Mouse (Mus musculus) cerebral cortex, adult 2 months (tissue): ENCODE results near the gene Lenep.

Experiments used
- WGBS: fragments of 180-500 bp; shearing (Covaris S2); methylation state at CpG from one replicate; pipeline ENCODE4 v1.1.7; 2018; 5-methylcytosine and 5-hydroxymethylcytosine counted together

The Lenep gene

DNA sequence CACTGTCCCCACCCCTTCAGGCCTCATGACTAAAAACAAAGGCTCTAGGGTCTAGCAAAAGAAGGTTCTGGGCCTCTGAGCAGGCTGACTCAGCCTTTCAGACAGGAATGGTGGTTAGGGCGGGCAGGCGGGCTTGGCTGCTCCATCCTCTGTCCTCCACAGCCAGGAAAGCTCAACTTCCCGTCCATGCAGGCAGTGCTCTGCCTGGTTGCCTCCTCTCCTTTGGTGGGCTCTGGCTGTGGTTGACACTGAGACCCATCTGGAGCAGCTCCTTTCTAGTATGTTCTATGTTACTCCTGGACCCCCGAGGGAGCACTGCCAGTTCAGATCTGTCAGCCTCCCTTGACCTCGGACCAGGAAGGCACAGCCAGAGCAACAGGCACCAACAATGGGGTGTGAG lies at the start of gene Lenep:
TSS of gene Lenep (minus strand) at position 101 of the 400 bp plus-strand sequence.
- 82% methylated on average over 5 of the region's 5 CpGs for WGBS

DNA sequence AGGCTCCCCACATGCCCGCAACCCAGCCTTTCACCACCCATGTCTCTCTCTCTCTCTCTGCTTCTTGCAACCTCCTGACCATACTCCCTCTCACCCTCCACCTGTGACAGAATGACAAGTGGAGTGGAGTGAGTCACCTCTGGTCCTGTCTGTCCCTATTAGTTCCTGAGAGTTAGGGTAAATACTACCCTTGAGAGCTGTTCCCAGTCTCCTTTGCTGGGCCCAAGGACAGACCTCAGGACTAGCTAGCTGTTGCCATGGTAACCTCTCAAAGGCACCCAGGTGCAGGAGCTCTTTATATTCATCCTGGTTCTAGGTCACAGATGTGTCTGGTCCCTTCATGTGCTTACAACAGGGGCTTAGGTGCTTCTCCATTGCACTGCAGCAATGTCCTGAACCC lies 49.3 kb upstream of the Lenep start:
- 90% methylated on average over 1 of the region's 1 CpGs for WGBS

DNA sequence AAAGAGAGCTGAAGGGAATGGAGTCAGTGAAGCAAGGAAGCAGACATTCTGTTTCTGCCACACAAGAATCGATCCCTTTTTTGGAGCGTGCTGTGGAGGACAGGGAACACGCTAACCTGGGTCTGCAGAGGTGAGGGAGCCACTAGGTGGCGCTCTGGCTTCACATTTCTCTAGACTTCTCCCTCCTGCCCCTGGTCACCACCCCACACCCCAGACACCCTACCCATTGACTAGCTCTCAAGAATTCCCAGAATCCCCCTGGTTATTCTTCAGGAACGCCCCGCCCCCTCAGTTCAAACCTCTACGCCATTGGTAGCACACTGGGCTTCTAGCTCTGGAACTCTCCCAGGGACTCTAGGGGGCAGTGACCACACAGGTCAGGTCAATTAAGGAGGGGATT lies 46.9 kb upstream of the Lenep start:
- 34% methylated on average over 7 of the region's 7 CpGs for WGBS

DNA sequence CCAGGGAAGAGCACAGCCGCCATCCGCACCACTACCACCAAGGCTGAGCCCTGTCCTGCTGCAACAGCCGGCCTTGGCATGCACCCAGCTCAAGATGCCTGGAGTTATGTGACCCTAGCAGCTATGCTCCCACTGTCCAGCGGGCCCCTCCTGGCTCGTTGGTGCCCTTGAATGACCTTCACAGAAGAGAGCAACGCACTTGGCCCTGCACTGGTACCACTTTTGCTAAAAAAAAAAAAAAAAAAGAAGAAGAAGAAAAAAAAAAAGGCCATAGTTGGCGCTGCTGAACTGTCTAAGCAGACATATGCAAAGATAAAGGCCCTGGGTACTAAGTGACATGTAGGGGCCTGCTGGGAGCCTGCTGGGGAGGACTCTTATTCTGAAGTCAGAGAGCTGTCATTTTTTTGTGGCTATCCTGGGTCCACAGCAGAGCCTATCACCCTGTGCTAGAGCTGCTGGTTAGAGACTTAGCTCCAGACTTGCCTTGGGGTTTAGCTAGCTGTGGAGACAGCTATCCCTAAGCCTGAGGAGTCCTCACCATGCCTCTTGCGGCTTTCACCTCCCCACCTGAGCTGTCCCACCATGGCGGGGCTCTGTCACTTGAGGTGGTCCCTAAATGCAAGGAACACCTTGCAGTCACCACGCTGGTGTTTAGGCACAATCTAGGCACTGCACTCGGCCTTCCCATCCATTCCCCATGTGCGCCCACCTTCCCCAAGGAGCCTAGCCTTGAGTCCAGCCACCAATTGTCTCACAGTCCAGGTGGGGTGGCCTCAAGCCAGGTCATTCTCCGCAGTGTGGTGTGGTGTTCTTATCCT lies 46.3 kb upstream of the Lenep start:
- WGBS = 67% methylated on average over 13 of the region's 13 CpGs

DNA sequence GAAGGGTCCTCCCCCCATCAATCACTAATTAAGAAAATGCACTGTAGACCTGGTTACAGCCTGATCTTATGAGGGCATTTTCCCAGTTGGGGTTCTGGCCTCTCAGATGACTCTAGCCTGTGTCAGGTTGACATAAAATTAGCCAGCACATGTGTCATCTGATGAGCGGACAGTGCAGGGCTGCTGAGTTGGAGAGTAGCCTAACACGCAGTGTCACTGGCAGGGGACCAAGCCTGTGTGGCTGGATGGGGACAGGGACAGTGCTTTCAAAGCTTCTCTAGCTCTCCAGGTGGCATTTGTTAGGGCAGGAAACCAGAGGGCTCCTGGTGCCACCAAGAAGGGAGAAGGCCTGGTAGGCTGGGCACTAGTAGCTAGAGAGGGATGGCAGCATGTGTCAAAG lies 38.1 kb upstream of the Lenep start:
- 84% methylated on average over 2 of the region's 2 CpGs for WGBS

DNA sequence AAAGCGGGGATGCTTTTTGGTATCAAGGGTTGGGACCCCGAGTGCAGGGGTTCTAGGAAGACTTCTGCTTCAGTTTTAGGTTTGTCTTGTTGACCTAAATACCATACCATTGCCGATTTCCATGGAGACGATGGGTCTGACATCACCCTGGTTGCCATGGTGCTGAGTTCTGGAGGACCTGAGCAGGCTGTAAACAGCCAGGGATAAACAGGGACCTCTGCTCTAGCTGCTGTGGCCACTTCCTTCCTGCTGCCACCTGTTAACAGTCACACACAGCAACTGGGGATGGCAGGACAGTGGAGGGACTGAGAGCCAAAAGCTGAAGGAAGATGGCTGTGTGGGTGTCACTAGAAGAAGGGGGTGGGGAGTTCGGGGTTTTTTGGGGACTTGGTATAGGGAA lies 34.7 kb upstream of the Lenep start:
- WGBS = 12% methylated on average over 5 of the region's 5 CpGs

- 8% methylated on average over 16 of the region's 16 CpGs for WGBS
These were observed 33.9 kb upstream of the Lenep start, which contains the start of gene Pbxip1 for GRCm38 (mm10) chr3:89436176-89437113. Gene Pbxip1 (plus strand): TSS chr3:89436706.

- 49% methylated on average over 7 of the region's 7 CpGs for whole genome bisulfite sequencing
These were observed 32.4 kb upstream of the Lenep start for GRCm38 (mm10) chr3:89435041-89435440.

GRCm38 (mm10) chr3:89434532-89434931 lies 31.9 kb upstream of the Lenep start:
- 54% methylated on average over 11 of the region's 11 CpGs for WGBS

GRCm38 (mm10) chr3:89432606-89433005 lies 30.0 kb upstream of the Lenep start:
- 86% methylated on average over 8 of the region's 8 CpGs for WGBS

DNA sequence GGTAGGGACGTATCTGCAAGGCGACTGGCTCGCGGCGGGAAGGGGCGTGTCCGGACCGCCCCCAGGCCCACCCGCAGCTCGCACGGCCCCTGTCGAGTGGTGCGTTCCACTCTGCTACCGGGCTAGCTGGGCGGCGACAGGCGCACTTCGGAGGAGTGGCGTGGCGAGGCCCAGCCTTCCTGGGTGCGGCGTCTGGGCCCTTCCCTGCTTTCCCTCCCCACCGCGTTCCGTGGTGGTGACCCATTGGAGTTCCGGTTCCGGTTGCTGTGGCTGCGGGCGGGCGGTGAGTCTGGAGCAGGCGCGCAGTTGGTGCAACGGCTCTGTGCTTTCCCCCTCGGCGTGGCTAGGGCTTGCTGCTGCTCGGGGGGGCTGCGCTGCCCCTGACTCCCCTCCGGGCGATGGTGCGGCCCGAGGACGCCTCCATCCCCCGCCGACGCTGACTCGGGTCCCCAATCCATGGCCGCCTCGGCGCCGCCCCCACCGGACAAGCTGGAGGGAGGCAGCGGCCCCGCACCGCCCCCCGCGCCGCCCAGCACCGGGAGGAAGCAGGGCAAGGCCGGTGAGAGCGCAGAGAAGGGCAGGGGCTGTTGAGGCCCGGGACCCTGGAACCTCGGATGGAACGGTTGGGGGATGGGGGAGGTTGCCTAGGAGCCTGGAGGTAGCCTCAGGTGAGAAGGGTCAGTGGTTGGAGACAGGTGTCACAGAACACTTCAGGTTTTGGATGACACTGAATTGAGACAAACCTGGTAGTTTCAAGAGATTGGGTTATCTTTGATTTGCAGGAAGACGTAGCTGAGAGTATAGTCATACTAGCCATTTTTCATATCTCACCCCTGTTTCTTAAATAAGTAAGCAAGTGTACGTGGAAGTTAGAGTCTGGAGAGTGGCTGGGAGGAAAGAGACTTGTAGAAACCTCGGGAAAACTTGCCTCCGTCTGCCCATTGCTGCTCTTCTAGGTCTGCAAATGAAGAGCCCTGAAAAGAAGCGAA lies 27.9 kb upstream of the Lenep start, which contains the start of gene Pygo2:
TSS of gene Pygo2 (plus strand) at position 44 of the 989 bp plus-strand sequence.
- whole genome bisulfite sequencing = 2% methylated on average over 68 of the region's 68 CpGs

DNA sequence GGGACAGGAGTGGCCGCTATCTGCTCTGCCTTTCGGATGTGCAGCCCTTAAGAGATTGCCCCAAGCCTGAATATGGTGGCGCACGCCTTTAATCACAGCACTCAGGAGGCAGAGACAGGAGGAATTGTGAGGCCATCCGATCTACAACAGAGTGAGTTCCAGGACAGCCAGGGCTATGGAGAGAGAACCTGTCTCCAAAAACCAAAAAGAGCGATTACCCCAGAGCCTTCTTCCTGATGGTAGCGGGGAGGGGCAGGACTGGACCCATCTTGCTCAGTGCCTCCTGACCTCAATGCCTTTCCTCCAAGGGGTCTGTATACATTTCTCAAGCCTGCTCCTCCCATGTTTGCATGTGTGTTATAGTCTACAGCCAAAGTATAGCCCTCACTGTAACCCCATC lies 26.4 kb upstream of the Lenep start:
- 96% methylated on average over 7 of the region's 7 CpGs for WGBS

GRCm38 (mm10) chr3:89425876-89426275 lies 23.3 kb upstream of the Lenep start:
- 96% methylated on average over 4 of the region's 4 CpGs for WGBS

DNA sequence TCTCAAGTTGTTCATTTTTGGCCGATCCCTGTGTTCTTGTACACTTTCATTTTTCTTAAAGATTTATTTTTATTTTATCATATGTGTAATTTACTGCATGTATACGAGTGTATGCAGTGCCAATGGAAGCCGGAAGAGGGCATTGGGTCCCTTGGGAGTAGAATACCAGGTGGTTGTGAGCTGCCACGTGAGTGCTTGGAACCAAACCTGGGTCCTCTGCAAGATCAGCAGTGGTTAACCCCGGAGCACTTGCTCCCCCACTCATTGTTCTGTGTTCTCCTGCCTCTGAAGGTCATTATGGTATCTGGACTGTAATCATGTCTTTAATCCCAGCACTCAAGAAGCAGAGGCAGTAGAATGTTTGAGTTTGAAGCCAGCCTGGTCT lies 22.5 kb upstream of the Lenep start:
- 75% methylated on average over 5 of the region's 5 CpGs for WGBS

- WGBS = 93% methylated on average over 5 of the region's 5 CpGs
These were observed 22.0 kb upstream of the Lenep start for GRCm38 (mm10) chr3:89424416-89425140.

DNA sequence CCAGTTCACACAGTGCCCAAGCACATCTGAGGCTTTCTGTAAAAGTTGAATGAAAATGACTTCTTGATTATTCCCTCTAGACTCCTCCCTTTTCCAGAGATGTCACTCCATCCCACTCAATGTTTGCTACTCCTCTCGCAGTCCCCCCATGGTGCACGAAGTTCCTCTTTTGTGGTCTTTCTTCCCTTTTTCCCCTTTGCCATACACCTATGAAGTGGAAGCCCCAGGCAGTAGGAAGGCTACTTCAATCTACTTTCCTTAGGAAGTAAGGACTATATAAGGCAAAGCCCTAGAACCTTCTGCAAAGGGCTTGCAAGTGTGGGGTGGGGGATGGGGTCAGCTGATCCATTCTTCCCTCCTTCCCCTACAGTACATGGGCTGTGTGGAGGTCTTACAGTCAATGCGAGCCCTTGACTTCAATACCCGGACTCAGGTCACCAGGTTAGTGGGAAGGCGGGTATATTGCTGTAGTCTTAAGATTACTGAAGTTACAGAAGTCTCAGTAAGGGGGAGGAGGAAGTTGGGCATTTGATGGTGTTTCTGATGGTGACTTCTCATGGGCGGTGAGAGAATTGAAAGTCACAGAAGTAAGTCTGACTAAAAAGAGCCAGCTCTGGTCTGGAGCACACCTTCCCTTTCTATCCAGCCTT lies 20.1 kb upstream of the Lenep start:
- WGBS = 69% methylated on average over 6 of the region's 6 CpGs

GRCm38 (mm10) chr3:89421810-89422473 lies 19.3 kb upstream of the Lenep start:
- WGBS = 17% methylated on average over 22 of the region's 22 CpGs

DNA sequence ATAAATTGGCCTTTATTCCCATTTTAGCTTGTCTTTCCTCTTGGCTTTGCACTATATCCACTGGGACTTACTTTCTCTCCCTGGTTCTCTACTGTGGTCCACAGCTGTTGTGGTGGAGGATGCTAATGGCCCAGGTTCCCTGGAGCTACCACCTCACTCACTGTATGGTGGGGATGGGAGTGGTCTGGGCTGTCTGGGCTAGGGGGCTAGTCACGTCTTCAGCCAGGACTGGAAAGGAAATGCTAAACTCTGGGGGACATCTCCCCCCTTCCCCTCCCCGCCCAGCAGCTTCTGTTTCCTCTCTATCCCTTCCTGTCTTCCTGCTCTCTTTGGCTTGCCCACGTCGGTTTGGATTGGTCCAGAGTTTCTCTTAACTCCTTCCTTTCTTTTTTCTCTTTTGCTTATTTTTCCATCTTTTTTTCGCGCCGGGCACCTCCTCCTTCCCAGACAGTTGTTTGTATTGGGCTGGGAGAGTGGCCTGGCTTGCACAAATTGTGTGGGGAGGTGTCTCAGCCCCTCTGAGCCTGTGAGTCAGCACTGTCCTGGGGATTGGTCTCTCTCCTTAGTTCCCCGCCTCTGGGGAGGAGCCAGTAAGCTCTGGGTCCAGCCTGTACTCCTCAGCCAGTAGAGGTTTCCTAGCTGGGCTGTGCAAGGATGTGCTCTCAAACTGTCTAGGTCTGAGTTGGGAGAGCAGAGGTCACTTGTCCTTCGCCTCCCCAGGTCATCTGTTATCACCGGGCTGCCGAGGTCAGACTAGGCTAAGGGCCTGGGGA lies 18.6 kb upstream of the Lenep start:
- 9% methylated on average over 11 of the region's 11 CpGs for WGBS

GRCm38 (mm10) chr3:89420421-89420820 lies 17.8 kb upstream of the Lenep start:
- WGBS = 71% methylated on average over 2 of the region's 2 CpGs
